Mouse (Mus musculus): ENCODE measurements around the gene Wdr73. TPM values are rescaled to one million over a fixed set of nuclear protein-coding genes. Genes with fewer than 3 reads are reported as not detected.

The Wdr73 gene
- polyA plus RNA-seq, 1 experiment from 2014 or later = 15.6 TPM

DNA sequence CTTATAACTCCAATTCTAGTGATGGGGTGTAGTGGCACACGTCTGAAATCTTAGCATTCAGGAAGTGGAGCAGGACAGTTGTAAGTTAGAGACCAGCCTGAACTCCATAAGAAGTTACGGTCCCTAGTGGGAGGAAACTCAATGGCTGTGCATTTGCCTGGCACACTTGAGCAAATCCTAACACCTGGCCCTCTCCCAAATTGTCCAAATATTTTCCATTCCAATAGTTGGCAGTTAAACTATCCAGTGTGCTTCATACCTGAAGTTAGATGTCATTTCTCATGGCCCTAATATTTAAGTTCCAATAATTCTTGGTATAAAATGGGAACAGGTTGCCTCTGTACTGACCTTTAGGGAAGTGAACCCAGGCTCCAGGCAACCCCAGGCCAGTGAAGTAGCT is 32.4 kb downstream of the Wdr73 start:
- Histone ChIP-seq H3K9ac (no peak overlapping the region), H3K36me3 (peaks cover 99% of the 10 kb centered on the region)
- WGBS = 77% methylated on average over 2 of the region's 2 CpGs

GRCm38 (mm10) chr7:80866514-80867147 is 34.4 kb downstream of the Wdr73 start:
- WGBS = 61% methylated on average over 7 of the region's 7 CpGs
- Histone ChIP-seq H3K4me2 (no peak overlapping the region), H3K9ac (peak overlapping the region; percentile 24; the same call in 1 of the 2 replicates), H3K27ac (replicated peaks) (no peak overlapping the region), H3K4me3 (no peak overlapping the region), H3K9me3 (no peaks in the 10 kb centered on the region; the same call in 1 of the 2 replicates), H3K36me3 (peaks cover 86% of the 10 kb centered on the region), H3K4me1 (peaks cover 52% of the 10 kb centered on the region), H3K27me3 (replicated peaks) (no peaks in the 10 kb centered on the region)
- no peak for ATAC-seq (ENCODE audit: extremely low read depth, insufficient number of reproducible peaks, low FRiP score, low TSS enrichment)

More for the DNA sequence above, 32.4 kb downstream of the Wdr73 start:
- no peaks in the 10 kb centered on the region; the same call in 1 of the 2 replicates for H3K9me3 ChIP-seq
- ATAC-seq (ENCODE audit: extremely low read depth, insufficient number of reproducible peaks, low FRiP score, low TSS enrichment) = no peak
- H3K4me2 ChIP-seq = no peak overlapping the region
- H3K4me1 ChIP-seq = peaks cover 33% of the 10 kb centered on the region
- no peak overlapping the region for H3K4me3 ChIP-seq
- no peaks in the 10 kb centered on the region for H3K27me3 ChIP-seq (replicated peaks)
- H3K27ac ChIP-seq (replicated peaks) = no peak overlapping the region

DNA sequence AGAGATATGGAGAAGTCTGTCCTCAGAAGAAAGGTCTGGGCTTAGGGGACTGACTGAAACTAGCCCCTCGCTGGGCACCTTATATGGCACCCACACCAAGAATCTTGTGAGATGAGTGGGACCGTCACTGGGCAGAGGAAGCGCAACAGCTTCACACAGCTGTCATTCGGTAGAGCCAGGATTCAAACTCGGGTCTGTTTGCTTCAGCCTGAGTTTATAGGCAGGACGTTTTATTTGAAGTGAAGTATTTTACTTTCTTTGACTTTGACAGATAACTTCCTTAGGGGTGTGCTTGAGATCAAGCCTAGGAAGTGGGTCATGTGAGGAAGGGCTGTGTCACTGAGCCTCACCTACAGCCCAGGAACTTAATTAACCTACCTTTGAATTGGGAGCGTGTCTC is 35.5 kb downstream of the Wdr73 start:
- Histone ChIP-seq H3K27me3 (replicated peaks) (no peaks in the 10 kb centered on the region), H3K36me3 (peaks cover 75% of the 10 kb centered on the region), H3K9ac (no peak overlapping the region), H3K27ac (replicated peaks) (peak overlapping the region; percentile 73), H3K9me3 (no peaks in the 10 kb centered on the region; the same call in 1 of the 2 replicates), H3K4me3 (no peak overlapping the region), H3K4me2 (peak overlapping the region; percentile 26), H3K4me1 (peaks cover 55% of the 10 kb centered on the region)
- no peak for ATAC-seq (ENCODE audit: extremely low read depth, insufficient number of reproducible peaks, low FRiP score, low TSS enrichment)
- WGBS = 82% methylated on average over 7 of the region's 7 CpGs

DNA sequence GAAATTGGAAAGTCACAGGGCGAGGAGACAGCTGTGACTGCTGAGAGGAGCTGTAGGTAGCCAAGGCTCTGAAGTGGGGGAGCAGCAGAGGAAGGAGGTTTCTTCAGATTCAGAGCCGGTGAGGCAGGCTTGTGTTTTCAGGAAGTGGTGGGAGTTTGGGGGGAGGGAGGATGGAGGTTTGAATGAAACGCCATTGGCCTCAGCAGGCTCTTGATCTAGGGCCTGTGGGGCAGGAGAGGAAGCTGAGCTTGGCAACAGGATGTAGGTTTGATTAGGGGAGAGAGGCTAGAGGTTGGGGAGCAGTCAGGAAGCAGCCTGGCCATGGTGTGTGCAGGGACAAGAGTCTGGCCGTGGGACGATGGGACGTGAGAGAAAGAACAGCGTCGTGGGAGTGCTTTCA is 36.2 kb downstream of the Wdr73 start:
- no peak overlapping the region for H3K9ac ChIP-seq
- H3K27me3 ChIP-seq (replicated peaks) = no peaks in the 10 kb centered on the region
- peaks cover 68% of the 10 kb centered on the region for H3K36me3 ChIP-seq
- H3K27ac ChIP-seq (replicated peaks) = peak overlapping the region; percentile 73
- H3K4me3 ChIP-seq = no peak overlapping the region
- WGBS = 54% methylated on average over 8 of the region's 8 CpGs
- H3K4me2 ChIP-seq = peak overlapping the region; percentile 26
- no peaks in the 10 kb centered on the region; the same call in 1 of the 2 replicates for H3K9me3 ChIP-seq
- peaks cover 58% of the 10 kb centered on the region for H3K4me1 ChIP-seq
- ATAC-seq (ENCODE audit: extremely low read depth, insufficient number of reproducible peaks, low FRiP score, low TSS enrichment) = no peak

- H3K27ac ChIP-seq (replicated peaks) = peak overlapping the region; percentile 73
- H3K4me2 ChIP-seq = peak overlapping the region; percentile 27
- H3K27me3 ChIP-seq (replicated peaks) = no peaks in the 10 kb centered on the region
- no peak for ATAC-seq (ENCODE audit: extremely low read depth, insufficient number of reproducible peaks, low FRiP score, low TSS enrichment)
- no peak overlapping the region for H3K4me3 ChIP-seq
- H3K4me1 ChIP-seq = peaks cover 59% of the 10 kb centered on the region
- H3K9ac ChIP-seq = no peak overlapping the region; the same call in 1 of the 2 replicates
- H3K9me3 ChIP-seq = no peaks in the 10 kb centered on the region; the same call in 1 of the 2 replicates
- 74% methylated on average over 1 of the region's 1 CpGs for WGBS
- H3K36me3 ChIP-seq = peaks cover 61% of the 10 kb centered on the region
Measured at GRCm38 (mm10) chr7:80864151-80864550, 36.9 kb downstream of the Wdr73 start.

- Histone ChIP-seq H3K4me3 (no peak overlapping the region; the same call in 1 of the 2 replicates), H3K4me2 (peak overlapping the region; percentile 27), H3K27me3 (replicated peaks) (no peaks in the 10 kb centered on the region), H3K4me1 (peaks cover 59% of the 10 kb centered on the region), H3K27ac (replicated peaks) (peak overlapping the region; percentile 73), H3K9ac (peak overlapping the region; percentile 63), H3K36me3 (peaks cover 55% of the 10 kb centered on the region), H3K9me3 (no peaks in the 10 kb centered on the region; the same call in 1 of the 2 replicates)
- WGBS = 85% methylated on average over 5 of the region's 5 CpGs
- ATAC-seq (ENCODE audit: extremely low read depth, insufficient number of reproducible peaks, low FRiP score, low TSS enrichment) = no peak
Measured at GRCm38 (mm10) chr7:80863520-80863919, 37.5 kb downstream of the Wdr73 start.

GRCm38 (mm10) chr7:80862475-80862874 is 38.6 kb downstream of the Wdr73 start:
- no peak for ATAC-seq (ENCODE audit: extremely low read depth, insufficient number of reproducible peaks, low FRiP score, low TSS enrichment)
- no peak overlapping the region for H3K9ac ChIP-seq
- no peaks in the 10 kb centered on the region; the same call in 1 of the 2 replicates for H3K9me3 ChIP-seq
- H3K4me3 ChIP-seq = no peak overlapping the region
- peaks cover 44% of the 10 kb centered on the region for H3K36me3 ChIP-seq
- peaks cover 59% of the 10 kb centered on the region for H3K4me1 ChIP-seq
- H3K27ac ChIP-seq (replicated peaks) = no peak overlapping the region
- H3K27me3 ChIP-seq (replicated peaks) = no peaks in the 10 kb centered on the region
- H3K4me2 ChIP-seq = peak overlapping the region; percentile 74; the same call in 1 of the 2 replicates
- whole genome bisulfite sequencing = 86% methylated on average over 2 of the region's 2 CpGs

DNA sequence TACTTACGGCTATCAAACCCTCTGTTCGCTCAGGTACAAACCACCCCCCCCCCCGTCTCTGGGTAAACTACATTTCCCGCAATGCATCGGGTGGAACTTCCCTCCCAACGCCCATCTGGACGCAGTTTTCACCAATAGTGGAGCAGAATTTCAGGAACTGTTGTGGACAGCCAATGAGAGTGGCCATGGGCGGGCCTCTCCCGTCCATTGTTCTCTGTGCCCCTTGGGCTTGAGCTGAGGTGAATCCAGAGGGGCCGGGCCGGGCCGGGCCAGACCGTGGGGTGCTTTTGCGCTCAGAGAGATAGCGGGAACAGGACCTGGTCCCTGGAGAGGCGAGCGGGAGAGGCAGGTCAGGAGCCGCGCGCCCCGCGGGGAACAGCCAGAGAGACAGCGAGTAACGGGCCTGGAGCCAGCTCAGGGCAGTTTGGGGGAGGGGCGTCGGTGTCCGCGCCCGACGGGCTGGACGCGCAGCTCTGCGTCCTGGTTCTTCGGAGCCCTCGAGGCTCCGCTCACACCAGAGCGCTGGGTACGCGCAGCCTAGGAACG is 40.3 kb downstream of the Wdr73 start, which contains the start of gene Zscan2:
Gene Zscan2, plus strand, starts transcription at position 192 of the 546 bp plus-strand sequence.
- H3K4me1 ChIP-seq = peaks cover 46% of the 10 kb centered on the region
- ATAC-seq (ENCODE audit: extremely low read depth, insufficient number of reproducible peaks, low FRiP score, low TSS enrichment) = peak; percentile 92
- H3K27me3 ChIP-seq (replicated peaks) = no peaks in the 10 kb centered on the region
- WGBS = 2% methylated on average over 40 of the region's 40 CpGs
- H3K9ac ChIP-seq = peak within 1 kb of the TSS; percentile 96
- H3K27ac ChIP-seq (replicated peaks) = peak within 1 kb of the TSS; percentile 91
- H3K36me3 ChIP-seq = peaks cover 28% of the 10 kb centered on the region
- peak within 1 kb of the TSS; percentile 74 for H3K4me2 ChIP-seq
- H3K9me3 ChIP-seq = no peaks in the 10 kb centered on the region; the same call in 1 of the 2 replicates
- H3K4me3 ChIP-seq = peak within 1 kb of the TSS; percentile 90

DNA sequence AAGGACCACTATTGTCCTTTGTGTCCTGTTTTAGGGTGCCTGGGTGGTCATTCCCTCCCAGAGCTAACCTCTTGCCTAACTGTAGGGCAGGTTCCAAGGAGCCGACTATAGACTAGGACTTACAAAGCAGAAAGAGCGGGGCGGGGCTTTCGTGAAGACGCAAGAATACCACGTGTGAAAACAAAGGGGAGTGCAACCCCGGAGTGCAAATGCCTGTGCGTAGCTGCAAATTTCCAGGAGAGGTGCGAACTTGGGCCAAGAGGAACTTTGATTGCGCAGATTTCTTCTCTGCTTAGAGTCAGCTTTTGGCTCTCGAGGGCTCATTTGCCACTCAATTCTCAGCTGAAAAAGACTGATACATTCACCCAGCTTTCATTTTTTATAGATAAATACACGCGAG is 40.8 kb downstream of the Wdr73 start:
- H3K36me3 ChIP-seq = peaks cover 22% of the 10 kb centered on the region
- H3K4me1 ChIP-seq = peaks cover 40% of the 10 kb centered on the region
- no peaks in the 10 kb centered on the region for H3K9me3 ChIP-seq
- peak overlapping the region; percentile 90 for H3K4me3 ChIP-seq
- no peak for ATAC-seq (ENCODE audit: extremely low read depth, insufficient number of reproducible peaks, low FRiP score, low TSS enrichment)
- peak overlapping the region; percentile 96 for H3K9ac ChIP-seq
- under 1% methylated on average over 13 of the region's 13 CpGs for WGBS
- H3K4me2 ChIP-seq = peak overlapping the region; percentile 74
- H3K27me3 ChIP-seq (replicated peaks) = no peaks in the 10 kb centered on the region
- no peak overlapping the region for H3K27ac ChIP-seq (replicated peaks)

GRCm38 (mm10) chr7:80857181-80857580 is 43.9 kb downstream of the Wdr73 start:
- ATAC-seq (ENCODE audit: extremely low read depth, insufficient number of reproducible peaks, low FRiP score, low TSS enrichment) = no peak
- 20% methylated on average over 6 of the region's 6 CpGs for WGBS
- H3K4me2 ChIP-seq = no peak overlapping the region
- no peaks in the 10 kb centered on the region for H3K27me3 ChIP-seq (replicated peaks)
- peaks cover 12% of the 10 kb centered on the region for H3K4me1 ChIP-seq
- no peak overlapping the region for H3K4me3 ChIP-seq
- no peak overlapping the region for H3K9ac ChIP-seq
- no peaks in the 10 kb centered on the region for H3K9me3 ChIP-seq
- H3K27ac ChIP-seq (replicated peaks) = no peak overlapping the region
- no peaks in the 10 kb centered on the region for H3K36me3 ChIP-seq

- H3K27me3 ChIP-seq (replicated peaks) = no peaks in the 10 kb centered on the region
- H3K9ac ChIP-seq = no peak overlapping the region
- H3K36me3 ChIP-seq = no peaks in the 10 kb centered on the region
- H3K27ac ChIP-seq (replicated peaks) = no peak overlapping the region
- no peak for ATAC-seq (ENCODE audit: extremely low read depth, insufficient number of reproducible peaks, low FRiP score, low TSS enrichment)
- H3K4me1 ChIP-seq = peaks cover 4% of the 10 kb centered on the region; the same call in 1 of the 2 replicates
- H3K9me3 ChIP-seq = no peaks in the 10 kb centered on the region
- no peak overlapping the region for H3K4me3 ChIP-seq
- no peak overlapping the region for H3K4me2 ChIP-seq
Measured at GRCm38 (mm10) chr7:80855316-80855715, 45.8 kb downstream of the Wdr73 start.

All from heart, embryonic 13.5 days (tissue).